Mouse (Mus musculus) MEL (cell line): ENCODE measurements at regions not wholly inside any gene's neighbourhood (a gene's known extent, or its start where the extent isn't known, plus 50 kb on each side); places are given as distances from the start of the nearest gene placed in this dataset.

Source experiments
- JUND ChIP-seq: IDR thresholded peaks from 2 replicates; pipeline ENCODE4 v1.6.1; 2011; ENCODE audit warnings: low read depth, mild to moderate bottlenecking, improper control_type of control experiment, low read length
- NRF1 ChIP-seq: IDR thresholded peaks from 2 replicates; pipeline ENCODE4 v1.6.1; 2014; ENCODE audit warnings: low read depth, mild to moderate bottlenecking, inconsistent platforms, low read length, improper control_type of control experiment, moderate library complexity; ENCODE audit not compliant: poor library complexity, insufficient read depth, severe bottlenecking
- USF1 ChIP-seq: IDR thresholded peaks from 2 replicates; pipeline ENCODE4 v1.6.1; 2014; ENCODE audit warnings: low read depth, mild to moderate bottlenecking, inconsistent platforms, low read length, improper control_type of control experiment, moderate library complexity
- ZNF384 ChIP-seq: IDR thresholded peaks from 2 replicates; pipeline ENCODE4 v1.6.1; 2012; ENCODE audit warnings: low read depth, mild to moderate bottlenecking, inconsistent platforms, low read length, improper control_type of control experiment

GRCm38 (mm10) chr1:128875289-128875688, 283.2 kb upstream of the Cxcr4 start:
- peak; percentile 87 for TF ChIP-seq ZNF384
- no peak for TF ChIP-seq JUND
- no peak for TF ChIP-seq NRF1
- TF ChIP-seq USF1: no peak
